Mouse (Mus musculus) kidney, postnatal 0 days (tissue): Measurements from ENCODE around the gene Calm4. TPM values are rescaled to one million over a fixed set of nuclear protein-coding genes. Genes with fewer than 3 reads are reported as not detected.
"Not testable (repeated sequence)": the region's sequence is repeated elsewhere in the genome, so short reads cannot be mapped to it uniquely, and the experiment has no call there.

ENCODE experiments used
- ATAC-seq: fragments of 200-750 bp; cut with Nextera tagmentation; replicated peaks from 2 replicates; pipeline ENCODE4 v1.8.0; 2017; ENCODE audit warnings: low read depth, moderate number of reproducible peaks, moderate TSS enrichment, moderate library complexity; ENCODE audit not compliant: low FRiP score
- DNase-seq: peaks from one replicate; pipeline ENCODE4 v3.0.0-alpha.2; 2016; ENCODE audit warnings: low spot score
- H3K27ac ChIP-seq: fragments of 300-500 bp; sonication (generic); 2 replicates; pipeline ENCODE4 v1.5.1; 2014; ENCODE audit warnings: mild to moderate bottlenecking
- H3K27me3 ChIP-seq: fragments of 300-500 bp; sonication (generic); 2 replicates; pipeline ENCODE4 v1.6.1; 2014; ENCODE audit warnings: low read length, mixed read lengths; ENCODE audit not compliant: insufficient read depth
- H3K36me3 ChIP-seq: fragments of 300-500 bp; sonication (generic); 2 replicates; pipeline ENCODE4 v1.6.1; 2014; ENCODE audit warnings: low read length, mixed read lengths; ENCODE audit not compliant: insufficient read depth
- H3K4me1 ChIP-seq: fragments of 300-500 bp; sonication (generic); replicated peaks from 2 replicates; pipeline ENCODE4 v1.6.1; 2014; ENCODE audit warnings: antibody characterized with exemption, low read length, mixed read lengths; ENCODE audit not compliant: insufficient read depth
- H3K4me2 ChIP-seq: fragments of 300-500 bp; sonication (generic); 2 replicates; pipeline ENCODE4 v1.6.1; 2014; ENCODE audit warnings: mild to moderate bottlenecking, low read length, moderate library complexity, mixed read lengths
- H3K4me3 ChIP-seq: fragments of 300-500 bp; sonication (generic); replicated peaks from 2 replicates; pipeline ENCODE4 v1.5.1; 2014; ENCODE audit warnings: low read depth, low read length
- H3K9ac ChIP-seq: fragments of 300-500 bp; sonication (generic); 2 replicates; pipeline ENCODE4 v1.6.1; 2014; ENCODE audit warnings: low read depth, low read length
- H3K9me3 ChIP-seq: fragments of 300-500 bp; sonication (generic); replicated peaks from 2 replicates; pipeline ENCODE4 v1.6.1; 2016; ENCODE audit warnings: low read length, inconsistent platforms, mixed read lengths
- CTCF ChIP-seq: IDR thresholded peaks from 2 replicates; pipeline ENCODE4 v1.5.1; 2016; ENCODE audit warnings: antibody characterized with exemption, low read depth, mild to moderate bottlenecking, moderate library complexity
- WGBS: fragments of 180-500 bp; shearing (Covaris S2); extraction: QIAGEN DNeasy Blood & Tissue Kit; methylation state at CpG from one replicate; pipeline ENCODE4 v1.1.7; 2014; 5-methylcytosine and 5-hydroxymethylcytosine counted together
- polyA plus RNA-seq: library from polyadenylated mRNA; unstranded; fragments of >200 nt; fragmentation: Nextera tagmentation; extraction: Ambion mirVana; gene quantifications from 2 replicates; pipeline ENCODE4 v1.2.1, GENCODE M21; 2015

Calm4 gene
- polyA plus RNA-seq, result not detected in 2 replicates

- not testable (repeated sequence) for H3K9ac ChIP-seq, H3K27ac ChIP-seq, ATAC-seq, H3K4me3 ChIP-seq, H3K4me1 ChIP-seq, H3K9me3 ChIP-seq, H3K36me3 ChIP-seq, H3K27me3 ChIP-seq, H3K4me2 ChIP-seq, DNase-seq
These were observed at the start of gene Calm4 for GRCm38 (mm10) chr13:3837312-3837807. Gene Calm4 (plus strand): TSS chr13:3837757.

- H3K9ac ChIP-seq, result no peak overlapping the region
- no peak overlapping the region for H3K4me3 ChIP-seq
- ATAC-seq, result no peak
- H3K4me1 ChIP-seq, result no peaks in the 10 kb centered on the region
- WGBS, result 90% methylated on average over 2 of the region's 2 CpGs
- no peak for DNase-seq
- no peak for TF ChIP-seq CTCF
- no peaks in the 10 kb centered on the region for H3K27me3 ChIP-seq
- no peak overlapping the region for H3K27ac ChIP-seq
- H3K4me2 ChIP-seq, result no peak overlapping the region
- no peaks in the 10 kb centered on the region for H3K9me3 ChIP-seq
- no peaks in the 10 kb centered on the region for H3K36me3 ChIP-seq
These were observed 49.0 kb upstream of the Calm4 start for GRCm38 (mm10) chr13:3788588-3788987.

- ATAC-seq, result no peak
- 38% methylated on average over 2 of the region's 2 CpGs for WGBS
- H3K27ac ChIP-seq, result no peak overlapping the region
These were observed 48.0 kb upstream of the Calm4 start for GRCm38 (mm10) chr13:3789531-3789930.

DNA sequence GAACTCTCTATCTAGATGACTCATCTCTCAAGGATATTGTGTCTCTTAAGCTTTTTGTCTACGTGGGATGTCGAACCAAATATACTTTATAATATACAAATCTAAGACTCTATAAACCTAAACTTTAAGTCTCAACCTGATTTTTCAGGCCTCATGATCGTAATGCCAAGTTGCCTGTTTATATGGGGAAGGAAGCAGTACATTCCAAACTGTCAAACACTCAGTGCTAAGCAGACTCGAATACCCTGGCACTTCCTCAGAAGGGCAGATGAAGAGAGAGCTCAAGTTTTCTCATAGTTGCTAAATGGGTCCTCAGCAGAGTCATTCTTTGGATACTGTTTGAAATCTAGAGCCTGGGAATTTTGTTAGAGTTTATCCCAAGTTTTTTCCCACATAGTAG, 40.9 kb upstream of the Calm4 start:
- Histone ChIP-seq H3K27ac (no peak overlapping the region), H3K4me3 (no peak overlapping the region), H3K4me1 (no peaks in the 10 kb centered on the region), H3K36me3 (no peaks in the 10 kb centered on the region), H3K27me3 (no peaks in the 10 kb centered on the region), H3K9ac (no peak overlapping the region), H3K9me3 (no peaks in the 10 kb centered on the region), H3K4me2 (no peak overlapping the region)
- 85% methylated on average over 4 of the region's 4 CpGs for WGBS
- DNase-seq (no peak), ATAC-seq (no peak)
- no peak for TF ChIP-seq CTCF

More at GRCm38 (mm10) chr13:3789531-3789930, 48.0 kb upstream of the Calm4 start:
- Histone ChIP-seq H3K4me3 (no peak overlapping the region), H3K4me1 (no peaks in the 10 kb centered on the region), H3K27me3 (no peaks in the 10 kb centered on the region), H3K4me2 (no peak overlapping the region), H3K9ac (no peak overlapping the region), H3K36me3 (no peaks in the 10 kb centered on the region), H3K9me3 (no peaks in the 10 kb centered on the region)
- TF ChIP-seq CTCF, result no peak
- peak; percentile 65 for DNase-seq

DNA sequence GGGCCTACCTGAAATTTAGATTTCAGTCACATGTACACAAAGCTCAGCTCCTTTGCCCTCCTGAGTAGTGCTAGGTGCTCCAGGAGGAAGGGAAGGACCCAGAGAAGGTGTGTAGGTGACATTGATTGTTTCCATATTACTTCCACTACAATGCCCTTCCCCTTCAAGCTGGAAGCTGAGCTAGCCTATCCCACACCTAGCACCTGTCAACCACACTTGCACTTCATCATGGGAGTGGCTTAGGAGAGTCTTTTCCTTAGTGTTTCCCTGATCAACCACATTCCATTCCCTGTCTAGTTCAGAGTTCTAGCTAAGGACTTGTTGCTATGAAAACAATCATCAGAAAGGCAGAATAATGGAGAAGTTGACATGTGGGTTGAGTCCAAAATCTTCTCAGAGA, 38.8 kb upstream of the Calm4 start:
- Histone ChIP-seq H3K36me3 (no peaks in the 10 kb centered on the region), H3K4me2 (no peak overlapping the region), H3K9me3 (no peaks in the 10 kb centered on the region), H3K27ac (no peak overlapping the region), H3K27me3 (no peaks in the 10 kb centered on the region), H3K4me3 (no peak overlapping the region), H3K9ac (no peak overlapping the region), H3K4me1 (no peaks in the 10 kb centered on the region)
- ATAC-seq (no peak), DNase-seq (no peak)
- TF ChIP-seq CTCF, result no peak

DNA sequence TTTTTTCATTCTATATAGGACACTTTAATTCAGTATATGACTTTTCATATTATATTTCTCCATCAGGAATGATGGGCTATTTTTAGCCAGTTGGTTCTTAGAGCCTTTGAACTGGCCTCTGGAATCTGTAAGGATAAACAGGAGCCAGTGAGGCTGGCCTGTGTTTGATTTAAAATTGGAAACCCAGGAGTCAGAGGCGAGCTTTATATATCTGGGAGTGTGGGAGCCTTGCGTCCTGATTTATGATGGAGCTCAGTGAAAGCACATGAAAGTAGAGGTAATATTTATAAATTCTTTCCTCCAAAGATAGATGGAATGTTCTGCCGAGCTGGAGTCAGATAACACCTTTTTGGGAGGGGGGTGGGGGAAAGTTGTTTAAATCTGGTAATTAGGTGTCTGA, 38.2 kb upstream of the Calm4 start:
- no peak overlapping the region for H3K4me2 ChIP-seq
- no peak overlapping the region for H3K27ac ChIP-seq
- no peaks in the 10 kb centered on the region for H3K9me3 ChIP-seq
- H3K4me3 ChIP-seq, result no peak overlapping the region
- peak; percentile 52 for DNase-seq
- no peak for ATAC-seq
- WGBS, result 18% methylated on average over 3 of the region's 3 CpGs
- no peak for TF ChIP-seq CTCF
- H3K36me3 ChIP-seq, result no peaks in the 10 kb centered on the region
- H3K27me3 ChIP-seq, result no peaks in the 10 kb centered on the region
- H3K9ac ChIP-seq, result no peak overlapping the region
- no peaks in the 10 kb centered on the region; the same call in 1 of the 2 replicates for H3K4me1 ChIP-seq

DNA sequence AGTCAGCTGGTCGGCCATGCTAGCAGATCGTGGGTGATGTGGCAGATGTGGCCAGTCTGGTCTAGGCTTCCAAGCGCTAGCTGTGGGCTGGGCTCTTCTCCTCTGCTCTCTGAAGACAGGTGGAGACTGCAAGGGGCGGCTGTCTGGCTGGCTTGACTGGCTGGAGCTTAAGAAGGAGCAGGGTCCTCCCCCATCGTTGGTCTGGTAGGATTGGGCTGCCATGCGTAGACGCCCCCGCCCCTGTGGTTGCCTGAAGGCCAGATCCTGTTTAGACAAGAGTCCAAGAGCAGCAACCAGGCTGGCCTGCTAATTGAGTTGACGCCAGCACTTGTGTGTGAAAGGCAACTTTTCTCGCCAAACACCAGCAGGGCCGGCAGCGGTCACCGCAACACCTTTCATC, 33.4 kb upstream of the Calm4 start, which contains the start of gene Calml3:
Gene Calml3 (minus strand): TSS at position 131 of the 400 bp plus-strand sequence.
- Histone ChIP-seq H3K36me3 (no peaks in the 10 kb centered on the region), H3K27ac (0 out of 2 replicates have a peak within 1 kb of the TSS, but pooled peaks have one; percentile 2), H3K4me2 (no peak within 1 kb of the TSS), H3K9me3 (no peaks in the 10 kb centered on the region), H3K27me3 (no peaks in the 10 kb centered on the region), H3K4me3 (no peak within 1 kb of the TSS), H3K4me1 (peaks cover 4% of the 10 kb centered on the region), H3K9ac (no peak within 1 kb of the TSS)
- ATAC-seq (peak; percentile 82; the same call in 1 of the 2 replicates), DNase-seq (peak; percentile 9)
- no peak for TF ChIP-seq CTCF
- 51% methylated on average over 13 of the region's 13 CpGs for WGBS
